Mouse (Mus musculus) Muller cell, postnatal 12 days (primary cell): ENCODE measurements at regions not wholly inside any gene's neighbourhood (a gene's known extent, or its start where the extent isn't known, plus 50 kb on each side); places are given as distances from the start of the nearest gene placed in this dataset.
"Not testable (repeated sequence)": the region's sequence is repeated elsewhere in the genome, so short reads cannot be mapped to it uniquely, and the experiment has no call there.

ENCODE experiments used
- DNase-seq: peaks from one replicate; pipeline ENCODE4 v3.0.0-alpha.2; 2015; ENCODE audit errors: inconsistent ontology term

DNA sequence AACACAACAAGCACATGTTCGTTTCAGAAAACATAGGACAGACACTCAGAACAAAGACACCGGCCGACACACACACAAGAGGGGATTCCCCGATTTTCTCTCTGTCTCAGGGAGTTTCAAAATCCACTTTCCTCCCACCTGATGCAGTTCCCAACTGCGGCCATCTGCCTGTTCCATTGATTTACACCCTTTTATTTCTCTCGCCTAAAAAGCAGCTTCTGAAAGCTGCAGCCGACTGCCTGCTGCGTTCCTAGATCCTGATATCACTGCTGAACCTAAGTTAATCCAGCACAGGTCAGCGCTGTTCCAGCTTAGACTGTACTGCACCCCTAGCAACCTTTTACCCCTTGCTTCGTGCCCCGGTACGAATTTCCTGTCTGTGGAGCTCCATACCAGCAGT is 237.0 kb downstream of the Impad1 start:
- DNase-seq: no peak

DNA sequence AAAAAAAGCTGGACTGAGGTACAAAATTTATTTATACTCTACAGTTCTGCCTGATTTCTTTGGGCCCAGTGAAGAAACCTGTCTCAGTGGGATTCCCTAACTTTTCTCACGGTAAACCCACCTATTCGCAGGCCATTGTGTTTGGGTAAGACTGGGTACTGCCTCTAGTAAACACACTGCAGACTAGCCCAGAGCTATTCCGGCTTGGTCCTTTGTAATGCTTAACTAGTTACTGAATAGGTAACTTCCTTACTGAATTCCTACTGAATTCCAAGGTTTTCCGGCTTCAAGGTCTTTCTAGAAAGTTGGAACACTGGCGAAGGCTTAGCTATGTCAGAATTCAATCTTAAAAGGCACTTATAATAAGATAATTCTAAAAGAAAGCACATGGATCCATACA is 242.9 kb downstream of the Impad1 start:
- DNase-seq: no peak

DNA sequence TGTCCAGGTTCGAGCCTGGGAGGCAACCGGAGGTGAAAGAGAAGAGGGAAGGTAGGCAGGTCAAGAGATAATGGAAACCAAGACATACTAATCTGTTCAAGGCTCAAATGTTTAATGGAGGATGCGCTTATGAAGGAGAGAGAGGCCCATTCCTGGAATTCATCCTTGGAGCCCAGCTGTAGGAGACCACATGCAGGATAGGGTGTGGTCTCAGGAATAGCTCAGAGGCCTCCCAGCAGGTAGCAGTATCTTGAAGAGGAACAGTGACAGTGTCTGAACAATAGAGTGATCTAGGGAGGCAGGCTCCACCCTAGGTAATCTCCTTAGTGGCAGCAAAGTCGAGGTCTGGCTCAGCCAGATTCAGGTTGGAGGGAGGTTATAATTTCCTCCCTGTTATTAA is 243.3 kb downstream of the Impad1 start:
- no peak for DNase-seq

- DNase-seq: no peak
Observed at GRCm38 (mm10) chr4:4537172-4537753, 255.9 kb downstream of the Impad1 start.

DNA sequence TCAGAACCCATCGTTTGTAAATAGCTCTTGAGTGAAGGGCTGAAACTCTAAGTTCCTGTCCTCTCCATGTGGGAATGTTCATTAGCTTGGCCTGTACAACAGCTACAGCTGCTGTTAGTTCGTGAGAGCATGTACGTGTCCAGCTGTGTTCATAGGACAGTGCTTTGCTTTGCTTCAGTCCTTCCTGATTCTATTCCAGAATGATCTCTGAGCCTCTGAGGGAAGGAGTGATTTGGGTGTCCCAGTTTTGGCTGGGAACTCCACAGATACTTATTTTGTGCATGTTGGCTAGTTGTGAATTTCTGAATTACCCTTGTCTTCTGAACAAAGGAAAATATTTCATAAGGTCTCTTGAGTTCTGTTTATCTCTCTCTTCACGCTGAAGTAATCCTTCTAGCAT is 261.0 kb downstream of the Impad1 start:
- DNase-seq: no peak

GRCm38 (mm10) chr4:4528311-4528710 is 264.8 kb downstream of the Impad1 start:
- no peak for DNase-seq

DNA sequence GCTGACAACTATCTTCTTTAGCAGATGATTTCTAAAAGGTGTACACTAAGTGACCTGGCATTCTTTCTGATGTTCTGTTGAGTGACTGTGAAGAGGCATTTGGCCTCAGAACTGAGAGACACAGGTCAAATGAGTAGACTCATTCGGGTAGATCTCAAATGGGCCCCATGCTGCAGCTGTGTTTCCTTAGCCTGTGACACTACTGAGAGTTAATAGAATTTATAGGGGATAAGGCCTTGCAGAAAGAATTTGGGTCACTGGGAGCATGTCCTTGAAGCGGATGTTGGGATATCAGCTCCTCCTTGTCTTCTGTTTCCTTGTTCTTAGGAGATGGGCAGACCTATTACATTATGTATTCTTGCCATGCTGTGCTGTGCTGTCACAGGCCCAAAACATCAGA is 271.4 kb downstream of the Impad1 start:
- DNase-seq: no peak

- DNase-seq: no peak
Observed at GRCm38 (mm10) chr4:4518741-4519140, 274.4 kb downstream of the Impad1 start.

GRCm38 (mm10) chr4:4513351-4513750 is 279.8 kb downstream of the Impad1 start:
- no peak for DNase-seq

- DNase-seq: peak; percentile 60
Observed at GRCm38 (mm10) chr4:4510180-4510920, 282.8 kb downstream of the Impad1 start.

DNA sequence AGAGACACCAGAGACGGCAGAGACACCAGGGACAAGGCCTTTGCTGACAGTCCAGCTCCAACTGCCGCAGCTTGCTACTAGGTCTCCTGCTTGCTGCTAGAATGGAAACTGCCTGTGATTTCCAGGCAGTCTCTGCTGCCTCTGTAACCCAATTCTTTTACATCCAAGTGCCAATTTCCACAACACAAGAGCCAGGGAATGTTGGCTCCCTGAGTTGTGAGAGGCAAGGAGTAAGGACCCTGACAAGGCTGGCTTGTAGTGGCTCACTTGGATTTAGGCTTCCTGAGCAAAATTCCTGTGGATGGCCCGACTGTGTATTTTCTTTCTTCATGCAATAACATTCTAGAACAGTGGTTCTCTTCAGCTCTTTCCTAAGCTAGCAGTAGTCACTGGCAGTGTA is 283.9 kb downstream of the Impad1 start:
- peak; percentile 53 for DNase-seq

DNA sequence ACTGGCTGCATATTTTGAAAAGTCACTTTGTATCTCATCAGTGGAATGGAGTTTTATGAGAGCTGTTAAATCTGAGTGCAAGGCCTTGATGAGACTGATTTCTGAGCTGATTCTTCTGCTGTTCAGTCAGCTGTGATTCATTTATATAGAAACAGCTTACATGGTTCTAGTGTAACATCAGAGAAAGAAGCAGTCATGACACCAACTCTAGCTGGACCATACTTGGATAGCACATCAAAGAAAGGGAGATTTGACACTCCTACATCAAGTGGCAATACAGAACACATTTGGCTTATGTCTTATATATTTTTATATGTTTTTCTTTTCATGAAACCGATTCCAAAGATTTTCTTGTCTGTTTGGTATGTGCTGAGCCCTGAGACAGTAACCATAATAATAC is 296.0 kb downstream of the Impad1 start:
- DNase-seq: no peak

GRCm38 (mm10) chr4:4496181-4496580 is 297.0 kb downstream of the Impad1 start:
- no peak for DNase-seq

DNA sequence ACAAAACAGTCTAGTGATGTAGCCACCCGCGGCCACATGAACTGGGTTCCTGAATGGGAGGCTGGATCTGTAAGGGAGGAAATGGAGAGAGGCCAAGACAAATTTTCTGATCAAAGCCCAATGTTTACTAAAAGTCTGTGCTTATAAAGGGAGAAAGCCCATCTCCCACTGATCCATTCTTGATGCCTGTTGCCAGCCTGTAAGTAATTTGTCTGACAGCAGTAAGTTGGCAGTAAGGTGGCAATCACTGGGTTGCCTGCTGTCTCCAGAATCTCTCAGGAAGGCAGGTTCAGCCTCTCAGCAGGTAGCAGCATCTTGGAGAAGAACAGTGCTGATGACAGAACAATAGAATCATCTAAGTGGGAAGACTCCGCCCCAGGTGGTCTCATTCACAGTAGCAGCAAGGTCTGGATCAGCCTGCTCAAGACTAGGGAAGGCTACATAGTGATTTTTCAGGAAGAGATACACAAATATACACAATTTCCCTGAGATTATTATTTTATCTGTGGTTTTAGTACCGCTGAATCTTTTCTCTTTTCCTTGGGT is 327.9 kb downstream of the Impad1 start:
- DNase-seq: peak; percentile 23

GRCm38 (mm10) chr4:4464130-4464700 is 328.9 kb downstream of the Impad1 start:
- no peak for DNase-seq

DNA sequence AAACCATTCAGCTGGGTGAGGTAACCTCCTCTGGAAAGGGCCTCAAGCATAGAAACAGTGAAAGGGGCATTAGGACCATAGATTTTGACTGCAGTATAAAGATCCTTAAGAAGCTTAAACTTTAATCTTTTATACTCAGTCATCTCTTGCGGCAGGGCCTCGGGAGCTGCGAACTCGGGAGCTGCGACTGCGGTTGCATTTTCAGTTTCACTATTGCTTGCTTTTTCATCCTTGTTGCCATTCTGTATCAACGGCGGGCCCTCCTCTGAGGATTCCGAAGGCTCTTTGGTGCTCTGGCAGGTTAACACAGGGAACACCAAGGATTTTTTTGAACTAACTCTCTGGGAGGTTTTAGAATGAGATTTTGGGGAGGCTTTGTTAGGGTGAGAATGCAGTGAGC is 333.9 kb downstream of the Impad1 start:
- no peak for DNase-seq

GRCm38 (mm10) chr4:4450104-4450503 is 343.1 kb downstream of the Impad1 start:
- no peak for DNase-seq

- no peak for DNase-seq
Observed at GRCm38 (mm10) chr4:4442650-4443049, 350.5 kb downstream of the Impad1 start.

DNA sequence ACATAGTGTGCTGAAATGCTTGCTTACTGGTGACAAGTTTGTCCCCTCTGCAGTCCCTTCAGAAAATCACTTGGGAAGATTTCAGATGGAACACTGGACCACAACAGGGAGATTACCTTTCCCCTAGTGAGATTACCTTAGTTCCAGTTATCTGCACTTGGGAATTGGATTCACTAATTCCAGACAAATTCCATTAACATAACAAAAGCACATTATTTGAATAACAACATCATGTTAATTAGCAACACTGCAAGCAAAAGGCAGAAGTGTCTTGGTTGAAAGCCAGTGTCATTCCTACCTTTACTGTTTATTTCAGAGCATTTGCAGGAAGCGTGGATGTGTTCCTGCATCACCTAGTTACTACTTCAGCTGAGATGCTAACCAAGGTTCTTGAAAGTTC is 355.6 kb downstream of the Impad1 start:
- DNase-seq: no peak

GRCm38 (mm10) chr4:4424526-4424925 is 347.2 kb upstream of the Sdr16c6 start:
- DNase-seq: not testable (repeated sequence)

- no peak for DNase-seq
Observed at GRCm38 (mm10) chr4:4403812-4404211, 326.5 kb upstream of the Sdr16c6 start.

DNA sequence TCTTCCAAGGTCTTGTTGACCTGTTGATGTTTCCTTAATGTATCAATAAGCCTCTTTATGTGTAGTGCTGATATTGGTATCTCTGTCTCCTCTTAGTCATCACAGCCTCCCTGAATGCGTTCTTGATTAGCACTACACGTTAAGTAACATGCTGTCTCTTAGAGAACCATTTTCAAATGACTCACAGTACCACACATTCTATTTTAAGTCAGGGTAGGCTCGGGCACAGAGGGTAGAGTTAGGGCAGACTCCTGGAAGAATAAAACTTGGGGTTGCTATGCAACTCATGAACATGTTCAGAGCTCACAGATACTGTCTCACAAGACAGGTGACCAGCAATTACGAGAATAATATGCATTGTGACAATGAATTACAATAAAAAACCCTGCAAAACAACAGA is 320.1 kb upstream of the Sdr16c6 start:
- no peak for DNase-seq

DNA sequence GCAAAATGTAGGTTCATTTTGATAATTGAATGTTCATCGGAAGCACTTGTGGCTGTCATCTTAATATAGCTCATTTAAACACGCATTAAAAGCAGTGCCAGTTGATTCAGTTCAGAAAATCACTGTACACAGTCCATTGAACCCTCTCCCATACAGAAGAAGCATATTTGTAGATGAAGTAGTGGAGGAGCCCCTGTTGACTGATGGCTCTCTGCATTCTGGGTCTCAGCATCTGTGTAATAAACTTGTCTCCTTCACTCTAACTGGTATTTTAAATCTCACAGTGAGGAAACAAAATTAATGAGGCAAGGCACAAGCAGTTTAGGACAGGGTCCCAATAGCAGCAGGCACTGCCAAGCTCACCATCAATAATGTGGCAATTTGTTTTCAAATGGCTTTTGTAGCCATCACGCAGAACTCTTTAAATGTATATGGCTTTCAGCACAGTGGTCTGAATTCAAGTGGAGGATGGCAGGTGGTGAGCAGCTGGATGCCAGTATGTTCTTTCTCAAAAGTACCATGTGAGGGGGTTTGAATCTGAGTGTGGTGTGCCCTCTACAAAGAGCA is 302.8 kb upstream of the Sdr16c6 start:
- no peak for DNase-seq
